Mouse (Mus musculus): Measurements from ENCODE around the gene Smo.
"Not testable (repeated sequence)": the region's sequence is repeated elsewhere in the genome, so short reads cannot be mapped to it uniquely, and the experiment has no call there.

Gene Smo

GRCm38 (mm10) chr6:29726576-29727200, 8.6 kb upstream of the Smo start:
- no peak for DNase-seq (ENCODE audit: low spot score)

- DNase-seq (ENCODE audit: low spot score) = no peak
Observed at GRCm38 (mm10) chr6:29728035-29728434, 7.3 kb upstream of the Smo start.

GRCm38 (mm10) chr6:29729491-29729890, 5.8 kb upstream of the Smo start:
- DNase-seq (ENCODE audit: low spot score) = no peak

- DNase-seq (ENCODE audit: low spot score) = peak; percentile 25
Observed at GRCm38 (mm10) chr6:29735689-29736451, 567 bp downstream of the Smo start.

DNA sequence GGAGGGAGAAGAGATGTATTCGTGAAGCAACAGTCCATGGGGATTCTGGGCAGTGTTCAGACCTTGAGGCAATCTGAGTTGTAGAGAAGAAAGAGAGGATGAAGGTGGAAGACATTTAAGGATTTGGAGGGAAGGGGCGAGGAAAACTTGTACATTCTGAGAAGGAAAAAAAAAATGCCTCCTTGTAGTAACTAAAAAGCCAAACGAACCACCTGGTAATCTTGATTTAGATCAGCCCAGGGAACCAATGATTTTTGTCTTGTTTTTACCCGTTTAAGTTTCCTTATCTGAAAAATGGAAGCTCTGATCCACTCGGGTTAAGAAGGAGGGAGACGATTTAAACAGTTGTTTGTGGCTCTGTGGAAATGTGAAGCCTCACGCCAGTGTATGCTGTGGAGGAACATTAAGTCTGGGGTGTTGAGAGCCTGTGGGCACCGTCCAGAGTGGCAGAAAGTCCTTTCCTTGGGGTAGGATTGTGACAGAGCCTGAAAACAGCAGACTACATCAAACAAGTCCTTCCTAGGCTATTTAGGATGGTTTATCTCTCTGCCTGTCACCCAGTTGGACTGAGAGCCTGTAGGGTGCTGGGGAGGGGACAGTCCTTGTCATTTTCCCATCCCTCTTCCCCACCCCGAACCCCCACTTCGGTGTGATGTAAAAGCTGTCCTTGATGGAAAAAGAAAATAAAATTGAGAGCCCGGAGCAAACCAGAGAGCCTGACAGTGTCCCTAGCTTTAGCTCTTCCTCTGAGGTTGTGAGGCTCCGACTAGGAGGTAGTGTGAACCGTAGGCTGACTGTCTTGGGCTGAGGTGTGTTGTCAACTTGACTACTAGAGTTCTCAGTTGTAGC, 1.5 kb downstream of the Smo start:
- DNase-seq (ENCODE audit: low spot score) = no peak

DNA sequence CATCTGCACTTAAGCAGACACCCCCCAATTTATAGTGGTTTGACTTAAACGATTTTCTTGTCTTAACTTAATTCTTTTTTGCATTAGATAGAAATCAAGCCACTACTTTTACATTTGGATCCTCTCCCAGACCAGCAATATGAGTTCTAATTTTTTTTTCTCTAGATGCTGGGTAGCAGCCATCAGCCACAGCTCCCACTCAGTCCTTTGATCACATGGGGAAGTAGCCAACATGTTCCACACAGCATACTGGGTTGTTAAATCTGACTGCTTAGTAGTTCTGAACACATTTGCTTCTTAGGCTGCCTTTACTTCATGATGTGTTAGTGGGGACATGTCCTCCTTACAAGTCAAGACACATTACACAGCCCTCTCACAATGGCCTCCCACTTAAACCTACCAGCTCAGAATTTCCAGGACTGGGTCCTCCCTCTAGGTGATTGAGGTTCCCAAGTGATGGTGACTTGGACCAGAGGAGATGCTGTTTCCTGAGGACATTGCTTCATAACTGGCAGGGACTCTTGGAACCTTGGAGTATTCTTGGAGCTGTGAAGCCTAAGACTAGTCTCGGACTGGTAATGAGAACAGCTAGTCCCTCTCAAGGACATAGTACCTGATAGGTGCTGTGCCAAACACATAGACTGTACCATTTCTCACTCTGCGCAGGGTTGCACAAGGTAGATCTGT, 16.3 kb downstream of the Smo start:
- DNase-seq (ENCODE audit: low spot score) = no peak

GRCm38 (mm10) chr6:29753336-29753735, 18.0 kb downstream of the Smo start:
- DNase-seq (ENCODE audit: low spot score) = no peak

DNA sequence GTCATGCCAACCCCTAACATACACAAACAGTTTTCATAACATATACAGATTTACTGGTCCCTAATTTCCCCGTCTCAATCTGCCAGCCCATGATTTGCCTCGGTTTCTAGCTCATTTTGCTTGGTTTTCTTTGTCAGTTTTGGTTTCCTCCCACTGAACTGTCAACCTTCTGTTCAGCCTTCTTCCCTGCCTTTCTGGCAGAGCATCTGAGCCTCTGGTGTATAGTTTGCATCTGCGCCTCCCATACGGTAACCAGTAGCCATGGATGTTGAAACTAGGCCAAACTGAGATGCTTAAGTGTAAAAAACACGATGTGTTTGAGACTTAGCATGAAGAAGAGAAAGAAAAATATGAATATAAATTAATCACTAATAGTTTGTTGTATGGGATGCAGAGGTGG, 20.7 kb downstream of the Smo start:
- no peak for DNase-seq (ENCODE audit: low spot score)

DNA sequence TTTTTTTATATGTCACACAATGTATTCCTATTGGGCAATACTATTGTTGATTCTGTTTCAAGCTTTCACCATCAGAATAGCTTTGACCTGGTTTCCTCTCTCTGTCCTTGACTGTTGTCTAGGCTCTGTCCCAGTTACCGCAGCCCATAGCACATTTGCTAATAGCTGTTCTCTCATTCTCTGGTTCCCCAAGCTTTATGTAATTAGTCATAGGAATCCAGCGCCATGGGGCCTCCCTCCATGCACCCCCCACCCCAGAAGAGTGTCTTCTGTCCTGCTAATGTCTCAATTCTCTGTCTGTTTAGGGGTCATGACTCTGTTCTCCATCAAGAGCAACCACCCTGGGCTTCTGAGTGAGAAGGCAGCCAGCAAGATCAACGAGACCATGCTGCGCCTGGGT, 21.2 kb downstream of the Smo start:
- DNase-seq (ENCODE audit: low spot score) = no peak

DNA sequence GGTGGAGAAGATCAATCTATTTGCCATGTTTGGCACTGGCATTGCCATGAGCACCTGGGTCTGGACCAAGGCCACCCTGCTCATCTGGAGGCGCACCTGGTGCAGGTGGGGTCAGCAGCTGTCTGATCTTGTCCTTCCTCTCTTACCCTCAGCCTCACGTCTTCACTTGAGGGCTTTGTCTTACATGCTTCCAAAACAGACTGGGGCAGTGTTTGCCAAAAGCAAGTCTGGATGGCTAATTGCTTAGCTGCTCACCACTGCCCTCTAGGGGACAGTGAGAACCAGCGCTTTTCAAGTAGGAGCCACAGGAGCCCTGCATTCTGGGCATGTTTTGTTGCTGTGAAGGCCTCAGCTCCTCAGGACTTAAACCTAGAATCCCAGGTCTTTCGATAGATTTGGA, 23.1 kb downstream of the Smo start:
- peak; percentile 81 for DNase-seq (ENCODE audit: low spot score)

DNA sequence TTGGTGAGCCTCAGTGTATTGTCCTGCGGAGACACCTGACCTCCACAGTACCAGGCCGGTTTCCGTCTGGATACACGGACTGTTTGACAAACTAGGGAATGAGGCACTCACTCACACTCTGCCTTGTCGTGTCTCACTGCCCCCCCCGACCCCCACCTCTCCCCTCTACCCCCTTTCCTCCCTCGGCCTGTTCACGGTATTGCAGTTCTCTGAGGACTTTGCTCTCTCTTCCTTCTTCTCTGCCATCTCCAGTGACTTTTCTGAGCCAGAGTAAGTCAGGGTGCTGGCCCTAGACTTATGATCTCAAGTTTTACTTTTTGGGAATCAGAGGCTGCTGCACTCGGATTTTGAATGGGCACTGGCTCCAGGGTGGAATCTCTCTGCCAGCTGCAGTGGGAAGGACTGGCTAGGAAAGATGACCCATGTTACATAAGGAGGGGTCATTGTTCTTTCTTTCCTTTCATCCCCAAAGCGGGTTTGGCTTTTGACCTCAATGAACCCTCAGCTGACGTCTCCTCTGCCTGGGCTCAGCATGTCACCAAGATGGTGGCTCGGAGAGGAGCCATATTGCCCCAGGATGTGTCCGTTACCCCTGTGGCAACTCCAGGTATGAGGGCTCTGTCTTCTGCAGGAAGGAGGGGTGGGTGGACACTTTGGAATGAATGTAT, 23.8 kb downstream of the Smo start:
- DNase-seq (ENCODE audit: low spot score) = no peak

DNA sequence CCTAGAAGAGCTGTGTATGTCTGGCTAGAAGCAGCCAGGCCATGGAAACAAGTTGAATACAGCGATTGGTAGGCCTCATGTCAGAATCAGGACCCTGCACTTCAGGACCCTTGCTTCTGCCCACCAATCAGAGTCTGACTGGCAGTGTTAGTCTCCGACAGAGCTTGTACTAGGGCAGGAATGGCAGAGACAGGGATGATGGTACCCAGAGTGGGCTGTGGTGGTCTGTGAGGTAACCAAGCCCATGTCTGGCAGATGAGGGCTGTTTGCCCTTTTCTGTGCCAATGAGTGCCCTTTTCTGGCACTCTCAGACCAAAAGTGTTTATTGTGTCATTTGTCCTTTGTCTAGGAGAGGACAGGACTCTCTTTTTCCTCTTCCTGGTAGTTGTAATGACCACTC, 25.1 kb downstream of the Smo start:
- not testable (repeated sequence) for DNase-seq (ENCODE audit: low spot score)

GRCm38 (mm10) chr6:29761282-29761681, 26.0 kb downstream of the Smo start:
- no peak for DNase-seq (ENCODE audit: low spot score)

DNA sequence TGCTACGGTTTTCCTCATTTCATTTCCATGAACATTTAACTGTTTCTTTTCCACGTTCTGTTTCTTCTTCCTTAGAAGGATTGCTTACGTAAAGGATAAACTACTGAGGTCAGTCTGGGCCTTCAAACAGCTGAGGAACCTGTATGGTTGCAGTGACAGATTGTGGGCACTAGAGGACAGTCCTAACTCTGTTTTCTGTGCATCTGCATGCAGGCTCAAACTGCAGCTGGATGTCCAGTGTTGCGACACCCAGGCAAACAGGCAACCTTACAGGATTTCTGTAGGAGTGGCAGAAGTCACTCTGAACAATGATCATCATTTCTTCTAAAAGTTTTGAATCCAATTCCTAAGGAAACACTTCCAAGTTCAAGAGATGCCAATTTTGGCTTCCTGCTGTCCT, 27.2 kb downstream of the Smo start:
- no peak for DNase-seq (ENCODE audit: low spot score)

DNA sequence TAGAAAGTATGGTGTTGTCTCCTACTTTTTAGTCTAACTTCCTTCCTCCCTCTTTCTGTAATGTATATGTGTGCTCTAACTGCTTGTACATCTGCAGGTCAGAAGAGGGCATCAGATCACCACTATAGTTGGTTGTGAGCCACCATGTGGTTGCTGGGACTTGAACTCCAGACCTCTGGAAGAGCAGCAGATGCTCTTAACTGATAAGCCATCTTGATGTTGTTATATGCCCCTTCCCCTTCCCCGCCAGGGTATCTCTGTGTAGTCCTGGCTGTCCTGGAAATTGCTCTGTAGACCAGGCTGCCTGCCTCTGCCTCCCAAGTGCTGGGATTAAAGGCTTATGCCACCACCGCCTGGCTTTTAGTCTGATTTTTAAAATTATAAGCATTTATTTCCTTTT, 31.6 kb downstream of the Smo start:
- DNase-seq (ENCODE audit: low spot score) = no peak

GRCm38 (mm10) chr6:29767813-29768660, 32.7 kb downstream of the Smo start, which contains the start of gene Ahcyl2:
Gene Ahcyl2 (plus strand): TSS chr6:29768011.
- DNase-seq (ENCODE audit: low spot score) = peak; percentile 98

DNA sequence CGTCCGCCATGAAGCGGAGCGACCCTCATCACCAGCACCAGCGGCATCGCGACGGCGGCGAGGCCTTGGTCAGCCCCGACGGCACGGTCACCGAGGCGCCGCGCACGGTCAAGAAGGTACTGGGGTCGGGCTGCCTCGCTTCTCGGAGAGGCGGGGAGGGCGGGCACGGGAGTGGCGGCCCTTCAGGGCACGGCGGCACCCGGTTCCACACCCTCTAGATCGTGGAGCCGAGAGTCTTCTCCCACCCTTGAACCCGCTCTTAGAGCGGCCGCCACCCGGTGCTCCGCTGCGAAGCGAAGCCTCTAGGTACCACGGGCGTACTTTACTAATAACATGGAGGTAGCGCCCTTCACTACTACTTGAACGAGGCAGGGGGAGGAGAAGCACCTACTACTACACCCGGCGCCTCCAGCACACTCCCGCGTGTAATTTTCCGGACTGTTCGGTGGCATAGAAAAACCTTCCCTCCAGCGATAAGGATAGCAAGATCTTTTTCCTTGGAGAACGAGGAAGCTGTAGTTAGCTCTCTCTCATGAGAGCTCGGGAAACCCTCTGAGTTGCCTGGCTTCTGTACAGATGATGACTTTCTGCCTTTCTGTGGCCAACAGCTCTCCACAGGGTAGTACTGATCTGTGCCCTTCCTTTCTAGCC, 33.6 kb downstream of the Smo start:
- peak; percentile 53 for DNase-seq (ENCODE audit: low spot score)

DNA sequence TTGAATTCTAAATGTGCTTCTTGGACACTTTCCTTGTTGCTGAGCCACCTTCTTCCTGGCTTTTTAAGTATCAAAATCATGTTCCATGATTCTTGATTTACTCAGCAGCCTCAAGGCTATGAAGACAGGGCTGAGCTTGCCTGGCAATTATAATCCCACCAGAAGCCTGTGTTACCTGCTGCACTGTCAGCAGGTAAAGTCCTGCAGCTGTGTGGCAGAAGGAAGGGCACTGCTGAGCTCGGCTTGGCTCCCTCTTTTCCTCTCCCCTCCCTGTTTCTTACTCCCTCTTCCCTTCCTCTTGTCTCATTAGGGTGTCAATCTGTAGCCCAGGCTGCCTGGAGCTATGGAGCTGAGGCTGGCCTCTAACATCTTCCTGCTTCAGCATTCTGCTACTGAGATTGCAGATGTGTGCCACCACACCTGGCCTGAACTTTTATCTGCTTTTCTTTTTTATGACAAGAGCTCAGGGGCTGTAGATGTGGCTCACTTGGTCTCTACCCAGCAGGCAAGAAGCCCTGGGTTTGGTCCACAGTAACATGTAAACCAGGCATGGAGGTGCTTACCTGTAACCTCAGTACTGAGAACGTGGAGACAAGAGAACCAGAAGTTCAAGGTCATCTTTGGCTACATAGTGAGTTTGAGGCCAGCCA, 35.5 kb downstream of the Smo start:
- DNase-seq (ENCODE audit: low spot score) = no peak

DNA sequence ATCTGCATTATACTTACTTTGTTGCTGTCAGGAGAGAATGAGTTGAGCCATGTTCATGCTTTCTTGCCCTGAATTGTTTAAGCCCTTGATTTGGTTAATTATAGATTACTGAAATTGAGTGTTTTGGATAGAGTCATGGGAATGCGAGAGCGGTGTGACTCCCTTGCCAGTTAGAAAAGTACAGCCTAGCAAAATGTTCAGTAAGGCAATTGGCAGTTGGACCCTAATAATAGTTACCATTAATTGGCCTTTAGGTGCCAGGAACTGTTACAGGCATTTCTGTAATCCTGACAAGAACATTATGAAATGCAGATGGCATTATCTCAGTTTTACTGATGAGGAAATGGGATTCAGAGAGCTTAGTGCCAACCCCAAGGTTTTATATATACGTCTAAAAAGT, 36.9 kb downstream of the Smo start:
- no peak for DNase-seq (ENCODE audit: low spot score)

DNA sequence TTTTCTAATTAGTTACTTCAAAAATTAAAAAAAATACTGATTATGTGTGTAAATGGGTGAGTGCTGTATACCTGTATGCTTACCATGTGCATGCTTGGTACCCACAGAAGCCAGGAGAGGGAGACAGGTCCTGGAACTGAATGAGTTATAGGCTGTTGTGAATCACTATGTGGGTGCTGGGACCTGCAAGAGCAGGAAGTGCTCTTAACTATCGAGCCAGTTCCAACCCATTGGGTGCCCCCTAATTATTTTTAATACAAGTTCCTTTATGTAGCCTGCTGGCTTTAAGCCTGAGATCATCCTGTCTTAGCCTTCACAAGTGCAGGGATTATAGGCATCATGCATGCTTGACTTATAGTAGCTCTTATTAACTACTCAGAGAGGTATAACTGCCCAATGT, 38.9 kb downstream of the Smo start:
- no peak for DNase-seq (ENCODE audit: low spot score)
